Comparison of ENCODE assay signal across 19 mouse cellular contexts in genomic region chr8:61559979-61560378, GRCm38 (mm10).
A peak's percentile ranks its signal among the peaks of the same experiment; 100 is the strongest.
DNase-seq lines count a peak whose midpoint lies in the region; ATAC-seq lines count a peak whose summit lies in the region.
"Had no signal": no experiment of that assay in that cellular context is flagged by ENCODE, and none has a peak within 500 bp of the region (broad histone marks: within the 10 kb centered on the region; RNA-seq: fewer than 3 reads in every experiment).

No protein-coding gene starts in this region.

- H3K9ac ChIP-seq in heart, embryonic 12.5 days = no peak overlapping the region
- no peak overlapping the region for H3K9ac ChIP-seq in lung, embryonic 16.5 days (ENCODE audit: low read length)
- H3K9ac ChIP-seq in stomach, embryonic 15.5 days = no peak overlapping the region
- H3K9ac ChIP-seq: liver, embryonic 14.5 days had no signal

- H3K9me3 ChIP-seq in heart, embryonic 12.5 days (replicated peaks) = no peaks in the 10 kb centered on the region
- H3K9me3 ChIP-seq in lung, embryonic 16.5 days (ENCODE audit: control insufficient read depth, low read length) = no peaks in the 10 kb centered on the region
- H3K9me3 ChIP-seq in stomach, embryonic 15.5 days = no peaks in the 10 kb centered on the region
- H3K9me3 ChIP-seq: hindbrain, embryonic 10.5 days had no signal

- no peak for DNase-seq in heart, postnatal 14 days
- peak; percentile 56 for DNase-seq in kidney, adult 9 months
- no peak for DNase-seq in kidney, postnatal 25 days
- DNase-seq in lung, postnatal 25 days (ENCODE audit: low spot score) = no peak
- DNase-seq in cerebellum, postnatal 10 days = no peak
- DNase-seq: adrenal gland, adult 2 months; cerebellum, adult 2 months; gastrocnemius, postnatal 25 days; kidney, adult 18-20 months; right cerebral cortex, postnatal 25 days; thymus, adult 2 months had no signal

- peaks cover 49% of the 10 kb centered on the region for H3K4me1 ChIP-seq in heart, embryonic 12.5 days (replicated peaks)
- H3K4me1 ChIP-seq in lung, embryonic 16.5 days (replicated peaks; ENCODE audit: control insufficient read depth, insufficient read depth, low read length) = peaks cover 35% of the 10 kb centered on the region
- H3K4me1 ChIP-seq in stomach, embryonic 15.5 days = peaks cover 21% of the 10 kb centered on the region; the same call in 1 of the 2 replicates

- H3K4me2 ChIP-seq in heart, embryonic 12.5 days = no peak overlapping the region
- no peak overlapping the region for H3K4me2 ChIP-seq in lung, embryonic 16.5 days (ENCODE audit: low read depth, low read length)
- H3K4me2 ChIP-seq in stomach, embryonic 15.5 days = no peak overlapping the region
- H3K4me2 ChIP-seq: midbrain, embryonic 11.5 days had no signal

- ATAC-seq in heart, embryonic 12.5 days (ENCODE audit: insufficient number of reproducible peaks, low FRiP score) = no peak
- no peak for ATAC-seq in lung, embryonic 16.5 days (ENCODE audit: low read depth)
- no peak for ATAC-seq in stomach, embryonic 15.5 days (ENCODE audit: insufficient read depth, low FRiP score, low read depth)
- ATAC-seq: forebrain, embryonic 14.5 days; hindbrain, postnatal 0 days had no signal

- H3K36me3 ChIP-seq in heart, embryonic 12.5 days = peaks cover 10% of the 10 kb centered on the region; the same call in 1 of the 2 replicates
- H3K36me3 ChIP-seq in lung, embryonic 16.5 days (ENCODE audit: control insufficient read depth, insufficient read depth, low read length) = no peaks in the 10 kb centered on the region
- no peaks in the 10 kb centered on the region for H3K36me3 ChIP-seq in stomach, embryonic 15.5 days
- H3K36me3 ChIP-seq: hindbrain, embryonic 10.5 days had no signal

- peak overlapping the region; percentile 31; the same call in 1 of the 2 replicates for H3K27ac ChIP-seq in heart, embryonic 12.5 days (ENCODE audit: poor library complexity, severe bottlenecking)
- peak overlapping the region; percentile 44 for H3K27ac ChIP-seq in lung, embryonic 16.5 days (ENCODE audit: low read length)
- H3K27ac ChIP-seq in stomach, embryonic 15.5 days = 0 out of 2 replicates have a peak overlapping the region, but pooled peaks have one; percentile 17
- H3K27ac ChIP-seq: hindbrain, embryonic 10.5 days; hindbrain, postnatal 0 days; liver, embryonic 14.5 days had no signal

- intact Hi-C loops in heart, postnatal 14 days (cut with DNase I) = no loop called here

- 84% methylated on average over 4 of the region's 4 CpGs for WGBS in heart, embryonic 12.5 days
- WGBS in lung, embryonic 16.5 days = 84% methylated on average over 4 of the region's 4 CpGs
- WGBS in stomach, embryonic 15.5 days = 82% methylated on average over 4 of the region's 4 CpGs

- no peak overlapping the region for H3K4me3 ChIP-seq in heart, embryonic 12.5 days
- no peak overlapping the region for H3K4me3 ChIP-seq in lung, embryonic 16.5 days (ENCODE audit: low read length)
- H3K4me3 ChIP-seq in stomach, embryonic 15.5 days (replicated peaks) = no peak overlapping the region
- H3K4me3 ChIP-seq: hindbrain, embryonic 10.5 days had no signal

- H3K27me3 ChIP-seq in heart, embryonic 12.5 days (replicated peaks) = no peaks in the 10 kb centered on the region
- H3K27me3 ChIP-seq in lung, embryonic 16.5 days (ENCODE audit: control insufficient read depth, insufficient read depth, low read depth, low read length) = no peaks in the 10 kb centered on the region
- no peaks in the 10 kb centered on the region for H3K27me3 ChIP-seq in stomach, embryonic 15.5 days (replicated peaks)
